Mouse (Mus musculus) CH12.LX (cell line): ENCODE measurements around the gene Dvl2. TPM values are rescaled to one million over a fixed set of nuclear protein-coding genes. Genes with fewer than 3 reads are reported as not detected.

Experiments
- DNase-seq: peaks from one replicate; pipeline ENCODE4 v3.0.0-alpha.2; 2013; ENCODE audit errors: extremely low read depth
- H3K27ac ChIP-seq: 2 replicates; pipeline ENCODE4 v1.5.1; 2012; ENCODE audit warnings: low read depth, mild to moderate bottlenecking, control low read depth, moderate library complexity; ENCODE audit not compliant: insufficient read depth
- H3K27me3 ChIP-seq: replicated peaks from 2 replicates; pipeline ENCODE3; 2012; ENCODE audit warnings: inconsistent platforms
- H3K36me3 ChIP-seq, 2 experiments: replicated peaks in 1 of 2; 2 replicates each; pipeline versions ENCODE3 to v1.6.1; 2012; ENCODE audit warnings: inconsistent platforms in 1 of 2, low read length in 1 of 2, mild to moderate bottlenecking in 1 of 2, mixed read lengths in 1 of 2, moderate library complexity in 1 of 2; ENCODE audit not compliant: control insufficient read depth in 1 of 2, insufficient read depth in 1 of 2
- H3K4me1 ChIP-seq, 2 experiments: 2 replicates each; pipeline ENCODE4 v1.6.1; 2012; ENCODE audit warnings: inconsistent platforms in 1 of 2, moderate library complexity in 1 of 2; ENCODE audit not compliant: insufficient read depth in 2 of 2, control insufficient read depth in 1 of 2
- H3K4me2 ChIP-seq: 2 replicates; pipeline ENCODE4 v1.6.1; 2012; ENCODE audit warnings: low read depth, mild to moderate bottlenecking, control low read depth; ENCODE audit not compliant: poor library complexity, insufficient read depth, severe bottlenecking
- H3K4me3 ChIP-seq, 3 experiments: fragments of 150-350 bp in 1 of 3; sonication (generic) in 1 of 3; replicated peaks in 1 of 3; 2 replicates each; pipeline versions ENCODE3 to v1.5.1; 2011 to 2012; ENCODE audit warnings: low read depth in 2 of 3, low read length in 2 of 3, mild to moderate bottlenecking in 2 of 3, moderate library complexity in 2 of 3, control low read depth in 1 of 3, improper control_type of control experiment in 1 of 3, inconsistent platforms in 1 of 3, mixed read lengths in 1 of 3; ENCODE audit not compliant: poor library complexity in 1 of 3
- H3K79me2 ChIP-seq: replicated peaks from 2 replicates; pipeline ENCODE4 v1.6.1; 2012; ENCODE audit warnings: mild to moderate bottlenecking, moderate library complexity; ENCODE audit not compliant: control insufficient read depth, poor library complexity, insufficient read depth, severe bottlenecking; ENCODE audit errors: extremely low read depth
- H3K9ac ChIP-seq: 2 replicates; pipeline ENCODE4 v1.6.1; 2012; ENCODE audit warnings: low read depth, mild to moderate bottlenecking, control low read depth, moderate library complexity; ENCODE audit not compliant: insufficient read depth
- H3K9me3 ChIP-seq: replicated peaks from 2 replicates; pipeline ENCODE3; 2012; ENCODE audit warnings: low read length, inconsistent platforms, mixed read lengths
- CHD2 ChIP-seq: IDR thresholded peaks from 2 replicates; pipeline ENCODE4 v1.6.1; 2011; ENCODE audit warnings: low read length, improper control_type of control experiment
- ELF1 ChIP-seq: IDR thresholded peaks from 2 replicates; pipeline ENCODE4 v1.6.1; 2014; ENCODE audit warnings: low read depth, mild to moderate bottlenecking, inconsistent platforms, low read length, improper control_type of control experiment
- EP300 ChIP-seq: IDR thresholded peaks from 2 replicates; pipeline ENCODE4 v1.6.1; 2011; ENCODE audit warnings: low read length, improper control_type of control experiment
- JUN ChIP-seq: IDR thresholded peaks from 2 replicates; pipeline ENCODE4 v1.6.1; 2011; ENCODE audit warnings: low read depth, mild to moderate bottlenecking, low read length, improper control_type of control experiment, moderate library complexity; ENCODE audit not compliant: insufficient read depth
- JUND ChIP-seq: conservative IDR thresholded peaks from 2 replicates; pipeline ENCODE4 v1.6.1; 2011; ENCODE audit warnings: low read depth, low read length, improper control_type of control experiment
- MAFK ChIP-seq: IDR thresholded peaks from 2 replicates; pipeline ENCODE4 v1.6.1; 2011; ENCODE audit warnings: low read length, improper control_type of control experiment; ENCODE audit not compliant: insufficient replicate concordance
- MAX ChIP-seq: IDR thresholded peaks from 2 replicates; pipeline ENCODE4 v1.6.1; 2011; ENCODE audit warnings: low read length, improper control_type of control experiment
- MAZ ChIP-seq: IDR thresholded peaks from 2 replicates; pipeline ENCODE4 v1.6.1; 2012; ENCODE audit warnings: low read depth, mild to moderate bottlenecking, inconsistent platforms, low read length, improper control_type of control experiment, moderate library complexity
- MXI1 ChIP-seq: IDR thresholded peaks from 2 replicates; pipeline ENCODE4 v1.6.1; 2011; ENCODE audit warnings: mild to moderate bottlenecking, low read depth, low read length, improper control_type of control experiment
- NELFE ChIP-seq: IDR thresholded peaks from 2 replicates; pipeline ENCODE4 v1.6.1; 2011; ENCODE audit warnings: low read depth, low read length, improper control_type of control experiment
- PAX5 ChIP-seq: IDR thresholded peaks from 2 replicates; pipeline ENCODE4 v1.6.1; 2012; ENCODE audit warnings: low read length, inconsistent platforms, mixed read lengths
- POLR2A ChIP-seq: IDR thresholded peaks from 2 replicates; pipeline ENCODE4 v1.6.1; 2011; ENCODE audit warnings: low read depth, mild to moderate bottlenecking, improper control_type of control experiment, low read length
- RCOR1 ChIP-seq: conservative IDR thresholded peaks from 2 replicates; pipeline ENCODE4 v1.6.1; 2012; ENCODE audit warnings: low read depth, mild to moderate bottlenecking, inconsistent platforms, low read length, improper control_type of control experiment
- SIN3A ChIP-seq: IDR thresholded peaks from 2 replicates; pipeline ENCODE4 v1.6.1; 2012; ENCODE audit warnings: low read length, improper control_type of control experiment, inconsistent platforms
- TBP ChIP-seq: conservative IDR thresholded peaks from 2 replicates; pipeline ENCODE4 v1.6.1; 2011; ENCODE audit warnings: low read depth, low read length, improper control_type of control experiment
- TCF12 ChIP-seq: IDR thresholded peaks from 2 replicates; pipeline ENCODE4 v1.6.1; 2014; ENCODE audit warnings: low read depth, mild to moderate bottlenecking, inconsistent platforms, low read length, improper control_type of control experiment
- UBTF ChIP-seq: IDR thresholded peaks from 2 replicates; pipeline ENCODE4 v1.6.1; 2012; ENCODE audit warnings: low read depth, mild to moderate bottlenecking, inconsistent platforms, low read length, improper control_type of control experiment, moderate library complexity
- USF1 ChIP-seq: IDR thresholded peaks from 2 replicates; pipeline ENCODE4 v1.6.1; 2014; ENCODE audit warnings: low read depth, mild to moderate bottlenecking, inconsistent platforms, low read length, improper control_type of control experiment
- ZMIZ1 ChIP-seq: IDR thresholded peaks from 2 replicates; pipeline ENCODE4 v1.6.1; 2012; ENCODE audit warnings: low read depth, mild to moderate bottlenecking, inconsistent platforms, low read length, improper control_type of control experiment
- ZNF384 ChIP-seq: IDR thresholded peaks from 2 replicates; pipeline ENCODE4 v1.6.1; 2012; ENCODE audit warnings: low read depth, low read length, improper control_type of control experiment, inconsistent platforms
- dilution Hi-C: fragments of 300-500 bp; cut with MboI; formaldehyde crosslinking; loops from 2 replicates; pipeline ENCODE4 v1.14.3; 2020; ENCODE audit warnings: low sequenced_read_pairs; ENCODE audit not compliant: extremely low pct_unique_long_range_greater_than_20kb, extremely low pct_ligation_motif_present
- in situ Hi-C: fragments of 300-500 bp; cut with MboI; formaldehyde crosslinking; loops from 3 replicates; pipeline ENCODE4 v1.14.3; 2019; ENCODE audit warnings: low sequenced_read_pairs, low pct_ligation_motif_present, low pct_unique_long_range_greater_than_20kb, mixed read lengths
- polyA plus RNA-seq: library from polyadenylated mRNA; unstranded; fragments of >175 nt; gene quantifications from 2 replicates; pipeline ENCODE4 v1.2.1, GENCODE M21; 2012; ENCODE audit warnings: low read depth; ENCODE audit not compliant: insufficient read length
- total RNA-seq, 2 experiments: library from RNA; depleted of rRNA; stranded (reverse); fragments of 300-350 nt in 1 of 2; fragments of >200 nt in 1 of 2; gene quantifications; 2 replicates each; pipeline ENCODE4 v1.2.3; 2012 to 2014

Gene Dvl2
- total and polyA plus RNA-seq, 3 experiments: 15.1 to 30.6 (median 27.1) TPM

DNA sequence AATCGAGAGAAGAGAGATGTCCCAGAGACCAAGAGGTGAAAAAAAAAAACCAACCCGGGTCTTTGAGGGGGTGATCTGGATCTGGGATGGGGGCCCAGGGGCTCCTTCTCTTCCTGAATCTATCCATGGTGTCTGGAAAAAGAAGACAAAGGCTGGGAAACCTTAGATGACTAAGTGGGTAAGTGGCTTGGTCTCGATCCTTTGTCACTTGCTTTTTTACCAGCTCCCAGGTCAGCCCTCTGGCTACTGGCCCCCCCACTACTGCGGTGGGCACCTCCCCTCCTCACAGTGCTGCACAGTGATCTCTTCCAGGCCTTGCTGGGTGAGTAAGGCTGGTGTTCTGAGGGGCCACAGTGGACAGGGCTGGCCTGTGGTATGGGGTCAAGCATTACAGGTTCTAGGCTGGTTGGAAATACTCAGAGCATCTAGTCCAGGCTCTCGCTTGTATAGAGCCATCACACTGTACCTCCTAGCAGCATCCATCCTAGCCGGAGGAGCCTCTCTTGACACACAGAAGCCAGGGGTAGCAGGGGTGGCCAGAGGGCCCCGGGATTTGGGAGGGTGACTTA, 16.9 kb downstream of the Dvl2 start:
- in situ Hi-C loops: loop anchor here (25.0 kb wide), 1 partner anchor 930 kb away; the partner anchor contains the start of genes Per1 and Vamp2
- Histone ChIP-seq H3K9me3 (no peaks in the 10 kb centered on the region), H3K27me3 (peaks cover 3% of the 10 kb centered on the region), H3K36me3 (peaks cover 18 to 22% of the 10 kb centered on the region in 2 experiments), H3K9ac (no peak overlapping the region)
- DNase-seq: no peak
- TF ChIP-seq MAX (no peak), JUN (no peak)
- TF ChIP-seq, all 38 proteins: peak for 0
- peaks cover 22 to 43% of the 10 kb centered on the region in 2 experiments for H3K4me1 ChIP-seq
- no peaks in the 10 kb centered on the region for H3K79me2 ChIP-seq
- no peak overlapping the region for H3K27ac ChIP-seq
- H3K4me2 ChIP-seq: no peak overlapping the region
- no peak overlapping the region for H3K4me3 ChIP-seq
- dilution Hi-C loops: no loop called here

DNA sequence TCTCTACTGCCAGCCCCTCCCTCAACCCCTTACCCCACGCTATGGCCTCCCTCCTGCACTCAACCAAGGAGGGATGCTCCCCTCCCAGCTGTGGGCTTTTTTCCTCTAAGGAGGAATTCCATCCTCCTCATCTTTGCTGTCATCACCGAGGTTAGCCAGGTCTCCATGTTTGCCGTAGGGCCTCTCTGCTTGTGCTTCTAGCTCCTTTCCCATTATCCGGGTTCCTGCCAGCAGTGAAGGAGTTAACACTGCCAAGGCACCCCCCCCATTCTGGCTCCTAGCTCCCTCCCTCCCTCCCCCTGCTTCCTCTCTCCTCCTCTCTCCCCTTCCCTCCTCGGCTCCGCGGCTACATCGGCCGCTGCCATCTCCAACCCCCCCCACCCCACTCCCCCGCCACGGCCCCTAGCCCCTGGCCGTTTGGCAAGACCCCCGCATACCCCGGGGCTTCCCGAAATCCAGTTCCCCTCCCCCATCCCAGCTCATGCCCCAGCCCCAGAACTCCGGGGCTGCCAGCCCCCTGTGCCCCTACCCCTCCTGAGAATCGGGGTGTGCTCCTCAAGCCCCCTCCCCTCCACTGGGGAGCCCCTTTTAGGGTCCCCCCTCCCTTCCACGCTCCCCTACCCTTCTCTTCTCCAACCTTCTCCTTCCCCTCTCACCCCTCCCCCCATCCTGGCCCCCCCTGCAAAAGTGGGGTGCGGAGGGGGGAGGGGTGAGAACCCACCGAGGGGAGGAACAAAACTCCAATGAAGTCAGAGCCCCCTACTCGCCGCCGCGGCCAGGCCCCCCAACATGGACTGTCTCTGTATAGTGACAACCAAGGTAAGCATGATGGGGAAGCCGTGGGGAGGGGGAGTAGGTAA, 18.0 kb downstream of the Dvl2 start:
- Histone ChIP-seq H3K4me2 (peak overlapping the region; percentile 19; the same call in 1 of the 2 replicates), H3K27ac (no peak overlapping the region), H3K9me3 (no peaks in the 10 kb centered on the region), H3K36me3 (peaks cover 7 to 12% of the 10 kb centered on the region in 2 experiments), H3K9ac (no peak overlapping the region), H3K27me3 (peaks cover 6% of the 10 kb centered on the region), H3K79me2 (no peaks in the 10 kb centered on the region), H3K4me1 (peaks cover 20 to 43% of the 10 kb centered on the region in 2 experiments), H3K4me3 (peak overlapping the region in 1 of 3 experiments; percentile 31)
- TF ChIP-seq ZMIZ1 (no peak), CHD2 (peak; percentile 32; the same call in 1 of the 2 replicates)
- in situ Hi-C loops (loop anchor here (25.0 kb wide), 1 partner anchor 931 kb away; the partner anchor contains the start of genes Per1 and Vamp2), dilution Hi-C loops (no loop called here)
- DNase-seq: no peak

DNA sequence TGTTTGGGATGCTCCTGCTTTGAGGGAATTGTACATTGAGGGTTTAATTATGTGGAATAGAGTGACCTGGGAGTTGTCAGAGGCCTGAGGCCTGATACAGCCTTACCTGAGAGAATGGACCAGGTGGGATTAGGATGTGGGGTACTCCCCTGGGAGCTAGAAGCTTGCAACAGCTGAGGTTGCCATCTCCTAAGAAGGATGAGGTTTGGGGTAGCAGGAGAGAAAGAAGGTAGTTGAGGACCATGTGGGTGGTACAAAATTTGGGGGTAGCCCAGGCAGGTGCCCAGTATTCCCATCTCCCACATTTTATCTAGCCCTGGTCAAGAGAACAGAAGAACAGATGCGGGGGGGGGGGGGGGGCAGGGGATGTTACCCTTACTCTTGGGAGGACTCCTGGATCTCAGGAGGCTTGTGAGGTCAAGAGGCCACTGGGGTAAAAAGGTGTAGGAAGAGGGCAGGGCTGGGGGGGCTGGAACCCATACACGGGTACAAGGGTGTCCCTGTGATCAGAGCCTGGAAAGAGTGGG, 19.2 kb downstream of the Dvl2 start:
- no peak for DNase-seq
- no peaks in the 10 kb centered on the region for H3K36me3 ChIP-seq
- no peaks in the 10 kb centered on the region for H3K79me2 ChIP-seq
- TF ChIP-seq ZMIZ1 (no peak), MXI1 (no peak), MAFK (no peak), PAX5 (no peak), SIN3A (no peak), CHD2 (no peak), USF1 (no peak), ELF1 (no peak), TBP (no peak), UBTF (no peak), NELFE (no peak), TCF12 (no peak), MAX (no peak), EP300 (no peak), RCOR1 (no peak), JUN (no peak), POLR2A (no peak), MAZ (no peak), ZNF384 (no peak), JUND (no peak)
- H3K4me3 ChIP-seq: no peak overlapping the region
- dilution Hi-C loops: no loop called here
- no peak overlapping the region for H3K9ac ChIP-seq
- no peak overlapping the region for H3K4me2 ChIP-seq
- in situ Hi-C loops: loop anchor here (25.0 kb wide), 1 partner anchor 932 kb away; the partner anchor contains the start of genes Per1 and Vamp2
- H3K27ac ChIP-seq: no peak overlapping the region
- H3K4me1 ChIP-seq: peaks cover 10 to 31% of the 10 kb centered on the region in 2 experiments
- H3K27me3 ChIP-seq: peaks cover 10% of the 10 kb centered on the region
- H3K9me3 ChIP-seq: no peaks in the 10 kb centered on the region
